Mouse (Mus musculus): ENCODE measurements around the gene Smg1.

GRCm38 (mm10) chr7:118266099-118266498 lies 22.6 kb upstream of the Smg1 start:
- TF ChIP-seq POLR2A (IDR thresholded peaks at IDR 0.05; ENCODE audit: control insufficient read depth, low read depth, low read length) (no peak), CTCF (IDR thresholded peaks at IDR 0.05; ENCODE audit: control insufficient read depth, insufficient read depth, insufficient replicate concordance, low read depth, low read length) (no peak)

Measured in testis, adult 2 months (tissue).